Mouse (Mus musculus) liver, embryonic 16.5 days (tissue): ENCODE data around the gene Speer4d. TPM values are rescaled to one million over a fixed set of nuclear protein-coding genes. Genes with fewer than 3 reads are reported as not detected.
"Not testable (repeated sequence)": the region's sequence is repeated elsewhere in the genome, so short reads cannot be mapped to it uniquely, and the experiment has no call there.

Source experiments
- ATAC-seq: fragments of 200-750 bp; cut with Nextera tagmentation; 2 replicates; pipeline ENCODE4 v1.8.0; 2017; ENCODE audit warnings: low read depth, mild to moderate bottlenecking, moderate number of reproducible peaks, moderate library complexity
- H3K27ac ChIP-seq: fragments of 300-500 bp; sonication (generic); 2 replicates; pipeline ENCODE4 v1.5.1; 2014; ENCODE audit warnings: mild to moderate bottlenecking, low read length
- H3K27me3 ChIP-seq: fragments of 300-500 bp; sonication (generic); 2 replicates; pipeline ENCODE4 v1.6.1; 2014; ENCODE audit warnings: low read depth, low read length, mixed read lengths; ENCODE audit not compliant: control insufficient read depth, insufficient read depth
- H3K36me3 ChIP-seq: fragments of 300-500 bp; sonication (generic); 2 replicates; pipeline ENCODE4 v1.6.1; 2014; ENCODE audit warnings: mild to moderate bottlenecking; ENCODE audit not compliant: control insufficient read depth, insufficient read depth
- H3K4me1 ChIP-seq: fragments of 300-500 bp; sonication (generic); 2 replicates; pipeline ENCODE4 v1.6.1; 2014; ENCODE audit warnings: low read depth, low read length, mixed read lengths; ENCODE audit not compliant: control insufficient read depth
- H3K4me2 ChIP-seq: fragments of 300-500 bp; sonication (generic); 2 replicates; pipeline ENCODE4 v1.6.1; 2014; ENCODE audit warnings: low read depth, low read length, mixed read lengths
- H3K4me3 ChIP-seq: fragments of 300-500 bp; sonication (generic); 2 replicates; pipeline ENCODE4 v1.5.1; 2014; ENCODE audit warnings: low read depth, mild to moderate bottlenecking, low read length
- H3K9ac ChIP-seq: fragments of 300-500 bp; sonication (generic); 2 replicates; pipeline ENCODE4 v1.6.1; 2014; ENCODE audit warnings: low read depth, low read length
- H3K9me3 ChIP-seq: fragments of 300-500 bp; sonication (generic); replicated peaks from 2 replicates; pipeline ENCODE4 v1.6.1; 2016; ENCODE audit warnings: low read length; ENCODE audit not compliant: control insufficient read depth
- WGBS: fragments of 180-500 bp; shearing (Covaris S2); extraction: QIAGEN DNeasy Blood & Tissue Kit; methylation state at CpG from one replicate; pipeline ENCODE4 v1.1.7; 2014; ENCODE audit not compliant: insufficient replicate concordance; 5-methylcytosine and 5-hydroxymethylcytosine counted together
- polyA plus RNA-seq: library from polyadenylated mRNA; unstranded; fragments of >200 nt; fragmentation: Nextera tagmentation; extraction: Ambion mirVana; gene quantifications from 2 replicates; pipeline ENCODE4 v1.2.1, GENCODE M21; 2015

The Speer4d gene
- polyA plus RNA-seq = not detected in 2 replicates

- H3K36me3 ChIP-seq, H3K9me3 ChIP-seq: not testable (repeated sequence)
These were observed at the start of gene Speer4d for GRCm38 (mm10) chr5:15618764-15619163. Gene Speer4d (plus strand): TSS chr5:15619064.

DNA sequence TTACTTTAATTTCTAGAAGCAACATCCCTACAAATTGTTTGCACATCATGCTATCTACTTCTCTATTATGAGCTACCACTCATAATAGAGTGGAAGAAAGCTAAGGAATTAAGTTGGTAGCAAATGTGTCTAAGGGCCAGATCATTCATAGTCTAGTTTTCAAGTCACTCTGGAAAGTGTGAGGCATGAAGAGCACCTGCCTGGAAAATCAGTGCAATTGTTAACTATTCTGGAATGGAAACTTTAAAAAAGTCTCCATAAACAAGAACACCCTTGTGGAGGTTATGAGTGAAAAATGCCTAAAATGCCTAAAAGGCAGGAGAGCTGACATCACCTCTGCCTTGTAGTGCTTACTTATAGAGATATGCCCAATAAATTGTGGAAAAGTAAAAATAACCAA is 45.1 kb upstream of the Speer4d start:
- not testable (repeated sequence) for H3K4me3 ChIP-seq, H3K9ac ChIP-seq, H3K27ac ChIP-seq, H3K9me3 ChIP-seq, H3K4me1 ChIP-seq, H3K27me3 ChIP-seq, H3K4me2 ChIP-seq, H3K36me3 ChIP-seq, ATAC-seq

More at GRCm38 (mm10) chr5:15618764-15619163, at the start of gene Speer4d:
- H3K27ac ChIP-seq, H3K4me1 ChIP-seq, H3K27me3 ChIP-seq, H3K9ac ChIP-seq, H3K4me2 ChIP-seq, H3K4me3 ChIP-seq, ATAC-seq: not testable (repeated sequence)
- WGBS = 35% methylated on average over 1 of the region's 1 CpGs

GRCm38 (mm10) chr5:15577033-15577432 is 41.8 kb upstream of the Speer4d start, which contains the start of gene Gm21083:
Gene Gm21083 (plus strand): TSS chr5:15577333.
- no CpG with 5 or more reads among the region's 1 CpGs for WGBS

GRCm38 (mm10) chr5:15586351-15586750 is 32.5 kb upstream of the Speer4d start:
- H3K27me3 ChIP-seq, H3K4me2 ChIP-seq, H3K36me3 ChIP-seq, H3K9ac ChIP-seq, H3K4me1 ChIP-seq, H3K4me3 ChIP-seq, H3K27ac ChIP-seq, H3K9me3 ChIP-seq, ATAC-seq: not testable (repeated sequence)

More at GRCm38 (mm10) chr5:15577033-15577432, 41.8 kb upstream of the Speer4d start, which contains the start of gene Gm21083:
- ATAC-seq, H3K9ac ChIP-seq, H3K4me2 ChIP-seq, H3K9me3 ChIP-seq, H3K27ac ChIP-seq, H3K4me1 ChIP-seq, H3K27me3 ChIP-seq, H3K36me3 ChIP-seq, H3K4me3 ChIP-seq: not testable (repeated sequence)

GRCm38 (mm10) chr5:15588291-15588690 is 30.6 kb upstream of the Speer4d start:
- not testable (repeated sequence) for H3K27ac ChIP-seq, H3K4me2 ChIP-seq, ATAC-seq, H3K36me3 ChIP-seq, H3K4me3 ChIP-seq, H3K4me1 ChIP-seq, H3K27me3 ChIP-seq, H3K9me3 ChIP-seq, H3K9ac ChIP-seq
- 27% methylated on average over 6 of the region's 6 CpGs for WGBS

- not testable (repeated sequence) for H3K9ac ChIP-seq, H3K9me3 ChIP-seq, H3K4me1 ChIP-seq, H3K4me2 ChIP-seq, H3K27me3 ChIP-seq, H3K27ac ChIP-seq, H3K36me3 ChIP-seq, H3K4me3 ChIP-seq, ATAC-seq
- 36% methylated on average over 4 of the region's 5 CpGs for WGBS
These were observed 28.2 kb upstream of the Speer4d start for GRCm38 (mm10) chr5:15590635-15591034.

DNA sequence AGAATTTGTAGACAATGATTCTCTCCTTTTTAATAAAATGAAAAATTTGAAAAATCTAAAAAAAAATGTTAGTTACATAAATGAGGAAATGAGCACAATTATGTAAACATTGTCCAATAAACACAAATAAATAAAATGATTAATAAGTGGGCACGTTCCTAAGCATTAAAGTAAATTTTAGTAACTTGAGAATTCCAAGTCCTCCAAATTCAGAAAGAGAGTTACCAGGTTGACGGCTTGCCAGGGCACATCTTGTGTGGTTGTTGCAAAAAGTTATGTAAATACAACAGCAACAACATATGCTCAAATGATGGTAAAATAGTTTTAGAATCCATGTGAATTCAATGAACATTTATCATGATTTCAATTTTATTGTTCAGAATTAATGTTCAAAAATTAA is 27.3 kb upstream of the Speer4d start:
- not testable (repeated sequence) for H3K4me1 ChIP-seq, H3K4me3 ChIP-seq, H3K27me3 ChIP-seq, H3K9ac ChIP-seq, H3K36me3 ChIP-seq, ATAC-seq, H3K9me3 ChIP-seq, H3K27ac ChIP-seq, H3K4me2 ChIP-seq
- 45% methylated on average over 2 of the region's 2 CpGs for WGBS

- not testable (repeated sequence) for H3K27ac ChIP-seq, H3K9me3 ChIP-seq, H3K4me3 ChIP-seq, H3K4me2 ChIP-seq, H3K9ac ChIP-seq, H3K4me1 ChIP-seq, H3K27me3 ChIP-seq, ATAC-seq, H3K36me3 ChIP-seq
These were observed 20.0 kb upstream of the Speer4d start for GRCm38 (mm10) chr5:15598831-15599230.

- not testable (repeated sequence) for H3K4me3 ChIP-seq, H3K36me3 ChIP-seq, H3K27me3 ChIP-seq, ATAC-seq, H3K9me3 ChIP-seq, H3K4me1 ChIP-seq, H3K9ac ChIP-seq, H3K27ac ChIP-seq, H3K4me2 ChIP-seq
- WGBS = 35% methylated on average over 4 of the region's 4 CpGs
These were observed 18.5 kb upstream of the Speer4d start for GRCm38 (mm10) chr5:15600342-15600741.

GRCm38 (mm10) chr5:15601481-15601880 is 17.4 kb upstream of the Speer4d start:
- H3K4me2 ChIP-seq, H3K4me1 ChIP-seq, ATAC-seq, H3K9me3 ChIP-seq, H3K9ac ChIP-seq, H3K27ac ChIP-seq, H3K36me3 ChIP-seq, H3K27me3 ChIP-seq, H3K4me3 ChIP-seq: not testable (repeated sequence)
- 39% methylated on average over 5 of the region's 5 CpGs for WGBS
